ENCODE assay signal across 19 mouse cellular contexts in the genomic region with DNA sequence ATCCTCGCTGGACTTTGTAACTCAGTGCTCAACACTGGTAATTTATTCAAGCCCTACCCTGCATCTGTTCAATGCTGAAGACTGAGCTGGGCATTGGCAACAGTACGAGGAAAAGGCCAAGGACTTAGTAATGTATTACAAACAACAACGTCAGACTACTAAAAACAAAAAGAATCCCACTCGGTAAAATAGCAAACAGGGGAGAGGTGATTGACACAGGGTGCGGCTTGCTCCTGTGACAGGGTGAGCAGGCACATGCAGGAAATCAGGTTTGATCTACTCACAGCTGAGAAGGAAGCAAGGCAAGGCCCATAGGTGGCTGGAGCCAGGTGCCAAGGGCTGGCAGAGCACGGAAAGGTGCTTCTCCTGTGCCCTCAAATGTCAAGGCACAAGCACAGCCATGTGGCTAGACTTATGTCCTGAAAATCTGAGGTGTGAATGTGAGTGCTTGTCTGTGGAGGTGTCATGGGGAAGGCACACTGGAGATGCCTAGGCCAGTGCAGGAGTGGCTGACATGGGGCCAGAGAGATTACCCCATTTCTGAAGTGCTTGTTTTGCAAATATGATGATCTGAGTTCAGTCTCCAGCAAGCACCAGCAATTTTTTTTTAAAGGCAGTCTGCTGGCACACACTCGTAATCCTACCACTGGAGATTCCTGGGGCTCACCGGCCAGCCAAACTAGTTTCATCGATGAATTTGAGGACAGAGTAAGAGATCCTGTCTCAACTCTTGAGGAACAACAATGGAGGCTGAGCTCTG.
DNase-seq lines count a peak whose midpoint lies in the region; ATAC-seq lines count a peak whose summit lies in the region.
"Had no signal": no experiment of that assay in that cellular context is flagged by ENCODE, and none has a peak within 500 bp of the region (broad histone marks: within the 10 kb centered on the region; RNA-seq: fewer than 3 reads in every experiment).

No protein-coding gene starts in this region.

- no peaks in the 10 kb centered on the region for H3K9me3 ChIP-seq in embryonic facial prominence, embryonic 12.5 days
- no peaks in the 10 kb centered on the region for H3K9me3 ChIP-seq in intestine, embryonic 16.5 days (ENCODE audit: control insufficient read depth, low read length)
- H3K9me3 ChIP-seq in kidney, embryonic 15.5 days (replicated peaks), result no peaks in the 10 kb centered on the region
- H3K9me3 ChIP-seq in limb, embryonic 10.5 days (replicated peaks), result no peaks in the 10 kb centered on the region
- H3K9me3 ChIP-seq in hindbrain, embryonic 11.5 days (ENCODE audit: control insufficient read depth, low read length), result no peaks in the 10 kb centered on the region
- H3K9me3 ChIP-seq: heart, embryonic 13.5 days; liver, embryonic 13.5 days had no signal

- H3K27me3 ChIP-seq in embryonic facial prominence, embryonic 12.5 days, result no peaks in the 10 kb centered on the region
- H3K27me3 ChIP-seq in intestine, embryonic 16.5 days (replicated peaks; ENCODE audit: control insufficient read depth, insufficient read depth, low read length), result no peaks in the 10 kb centered on the region
- no peaks in the 10 kb centered on the region for H3K27me3 ChIP-seq in kidney, embryonic 15.5 days
- H3K27me3 ChIP-seq in limb, embryonic 10.5 days (ENCODE audit: low read depth, poor library complexity, severe bottlenecking), result no peaks in the 10 kb centered on the region
- H3K27me3 ChIP-seq in hindbrain, embryonic 11.5 days (ENCODE audit: control insufficient read depth, insufficient read depth, low read length), result no peaks in the 10 kb centered on the region
- H3K27me3 ChIP-seq: heart, embryonic 13.5 days; liver, embryonic 13.5 days; Patski had no signal

- H3K27ac ChIP-seq in embryonic facial prominence, embryonic 12.5 days, result 0 out of 2 replicates have a peak overlapping the region, but pooled peaks have one; percentile 17
- no peak overlapping the region for H3K27ac ChIP-seq in intestine, embryonic 16.5 days (ENCODE audit: low read length)
- H3K27ac ChIP-seq in kidney, embryonic 15.5 days, result peak overlapping the region; percentile 66
- peak overlapping the region; percentile 59 for H3K27ac ChIP-seq in limb, embryonic 10.5 days
- no peak overlapping the region for H3K27ac ChIP-seq in hindbrain, embryonic 11.5 days (ENCODE audit: low read depth, low read length)
- H3K27ac ChIP-seq: heart, embryonic 13.5 days; liver, embryonic 13.5 days had no signal

- no peaks in the 10 kb centered on the region for H3K36me3 ChIP-seq in embryonic facial prominence, embryonic 12.5 days
- no peaks in the 10 kb centered on the region for H3K36me3 ChIP-seq in intestine, embryonic 16.5 days (ENCODE audit: control insufficient read depth, insufficient read depth, low read length)
- H3K36me3 ChIP-seq in kidney, embryonic 15.5 days, result no peaks in the 10 kb centered on the region
- no peaks in the 10 kb centered on the region for H3K36me3 ChIP-seq in limb, embryonic 10.5 days
- H3K36me3 ChIP-seq in hindbrain, embryonic 11.5 days (ENCODE audit: control insufficient read depth, insufficient read depth, low read length), result no peaks in the 10 kb centered on the region
- H3K36me3 ChIP-seq: heart, embryonic 13.5 days; liver, embryonic 13.5 days had no signal

- no peak overlapping the region for H3K9ac ChIP-seq in embryonic facial prominence, embryonic 12.5 days
- no peak overlapping the region for H3K9ac ChIP-seq in intestine, embryonic 16.5 days (ENCODE audit: low read depth, low read length)
- H3K9ac ChIP-seq in kidney, embryonic 15.5 days, result no peak overlapping the region
- H3K9ac ChIP-seq in hindbrain, embryonic 11.5 days (ENCODE audit: low read depth, low read length), result no peak overlapping the region
- H3K9ac ChIP-seq: heart, embryonic 13.5 days; liver, embryonic 13.5 days had no signal

- no peak for DNase-seq in limb, embryonic 10.5 days (ENCODE audit: low spot score)
- DNase-seq in hindbrain, embryonic 11.5 days (ENCODE audit: low spot score), result no peak
- DNase-seq in cerebellum, adult 8-10 months, result no peak
- no peak for DNase-seq in cerebellum, postnatal 36 days
- DNase-seq: cerebellum, adult 9-10 months; embryo, embryonic 11 days; heart, adult 11 months; heart, postnatal 36 days; liver, embryonic 13.5 days had no signal

- H3K4me1 ChIP-seq in embryonic facial prominence, embryonic 12.5 days, result peaks cover 35% of the 10 kb centered on the region
- peaks cover 8% of the 10 kb centered on the region; the same call in 1 of the 2 replicates for H3K4me1 ChIP-seq in intestine, embryonic 16.5 days (ENCODE audit: control insufficient read depth, insufficient read depth, low read length)
- peaks cover 43% of the 10 kb centered on the region for H3K4me1 ChIP-seq in kidney, embryonic 15.5 days
- H3K4me1 ChIP-seq in limb, embryonic 10.5 days, result peaks cover 42% of the 10 kb centered on the region
- H3K4me1 ChIP-seq in hindbrain, embryonic 11.5 days (replicated peaks; ENCODE audit: control insufficient read depth, insufficient read depth, low read length), result no peaks in the 10 kb centered on the region; the same call in 1 of the 2 replicates
- H3K4me1 ChIP-seq: liver, embryonic 13.5 days had no signal

- ATAC-seq in embryonic facial prominence, embryonic 12.5 days (ENCODE audit: insufficient number of reproducible peaks, insufficient read depth, low FRiP score, low TSS enrichment), result no peak
- ATAC-seq in intestine, embryonic 16.5 days, result peak; percentile 58; the same call in 1 of the 2 replicates
- peak; percentile 50; the same call in 1 of the 2 replicates for ATAC-seq in kidney, embryonic 15.5 days (replicated peaks; ENCODE audit: low FRiP score)
- no peak for ATAC-seq in hindbrain, embryonic 11.5 days (ENCODE audit: low FRiP score)
- ATAC-seq: forebrain, embryonic 14.5 days; hindbrain, embryonic 16.5 days; lung, postnatal 0 days; midbrain, embryonic 16.5 days; Patski had no signal

- no peak overlapping the region for H3K4me3 ChIP-seq in embryonic facial prominence, embryonic 12.5 days
- H3K4me3 ChIP-seq in intestine, embryonic 16.5 days (ENCODE audit: low read length), result no peak overlapping the region
- H3K4me3 ChIP-seq in kidney, embryonic 15.5 days (replicated peaks), result no peak overlapping the region
- H3K4me3 ChIP-seq in limb, embryonic 10.5 days, result no peak overlapping the region
- H3K4me3 ChIP-seq in hindbrain, embryonic 11.5 days (ENCODE audit: low read depth, low read length), result no peak overlapping the region
- H3K4me3 ChIP-seq: erythroblast, embryonic 14.5 days; heart, embryonic 13.5 days; liver, embryonic 13.5 days had no signal

- H3K4me2 ChIP-seq in embryonic facial prominence, embryonic 12.5 days (replicated peaks), result no peak overlapping the region
- no peak overlapping the region for H3K4me2 ChIP-seq in intestine, embryonic 16.5 days (ENCODE audit: low read depth, low read length)
- no peak overlapping the region for H3K4me2 ChIP-seq in kidney, embryonic 15.5 days
- H3K4me2 ChIP-seq in hindbrain, embryonic 11.5 days (replicated peaks; ENCODE audit: low read depth, low read length), result no peak overlapping the region
- H3K4me2 ChIP-seq: heart, embryonic 13.5 days; liver, embryonic 13.5 days had no signal

- 62% methylated on average over 9 of the region's 9 CpGs for WGBS in embryonic facial prominence, embryonic 12.5 days
- WGBS in intestine, embryonic 16.5 days, result 60% methylated on average over 9 of the region's 9 CpGs
- 59% methylated on average over 9 of the region's 9 CpGs for WGBS in kidney, embryonic 15.5 days
- 82% methylated on average over 9 of the region's 9 CpGs for WGBS in limb, embryonic 10.5 days
- 75% methylated on average over 9 of the region's 9 CpGs for WGBS in hindbrain, embryonic 11.5 days

Comparison
In these comparisons a context has a peak if more than half of its experiments do, and no peak if none do; other contexts are left out.
1. ATAC-seq: peak in intestine, embryonic 16.5 days (single experiment) and kidney, embryonic 15.5 days (single experiment); none in embryonic facial prominence, embryonic 12.5 days (single experiment) and hindbrain, embryonic 11.5 days (single experiment).
2. H3K27ac ChIP-seq: peak in embryonic facial prominence, embryonic 12.5 days (single experiment), kidney, embryonic 15.5 days (single experiment) and limb, embryonic 10.5 days (single experiment); none in intestine, embryonic 16.5 days (single experiment) and hindbrain, embryonic 11.5 days (single experiment).